Mouse (Mus musculus) olfactory bulb, adult 2 months (tissue): ENCODE measurements around the gene Poll.

Experiments used
- CTCF ChIP-seq: fragments of 200-500 bp; IDR thresholded peaks from 2 replicates; pipeline ENCODE4 v1.5.1; 2012; ENCODE audit warnings: low read depth, mild to moderate bottlenecking, low read length, moderate library complexity; ENCODE audit not compliant: insufficient read depth
- POLR2A ChIP-seq: fragments of 200-500 bp; IDR thresholded peaks from 2 replicates; pipeline ENCODE4 v1.6.1; 2012; ENCODE audit warnings: mild to moderate bottlenecking, low read depth, low read length, moderate library complexity; ENCODE audit not compliant: insufficient read depth

GRCm38 (mm10) chr19:45527931-45528534, 32.3 kb downstream of the Poll start:
- TF ChIP-seq CTCF = no peak
- TF ChIP-seq POLR2A = no peak
